Mouse (Mus musculus) hindbrain, embryonic 11.5 days (tissue): ENCODE results near the gene Gbf1. TPM values are rescaled to one million over a fixed set of nuclear protein-coding genes. Genes with fewer than 3 reads are reported as not detected.

ENCODE experiments used
- ATAC-seq: fragments of 200-750 bp; cut with Nextera tagmentation; 2 replicates; pipeline ENCODE4 v1.8.0; 2017; ENCODE audit warnings: mild to moderate bottlenecking, moderate TSS enrichment, moderate library complexity; ENCODE audit not compliant: low FRiP score
- DNase-seq: peaks from one replicate; pipeline ENCODE4 v3.0.0-alpha.2; 2015; ENCODE audit warnings: low spot score
- H3K27ac ChIP-seq: fragments of 300-500 bp; sonication (generic); 2 replicates; pipeline ENCODE4 v1.5.1; 2014; ENCODE audit warnings: mild to moderate bottlenecking, low read depth, low read length
- H3K27me3 ChIP-seq: fragments of 300-500 bp; sonication (generic); 2 replicates; pipeline ENCODE4 v1.6.1; 2014; ENCODE audit warnings: mild to moderate bottlenecking, low read length, moderate library complexity, mixed read lengths; ENCODE audit not compliant: control insufficient read depth, insufficient read depth
- H3K36me3 ChIP-seq: fragments of 300-500 bp; sonication (generic); 2 replicates; pipeline ENCODE4 v1.6.1; 2014; ENCODE audit warnings: mild to moderate bottlenecking, low read length, moderate library complexity, mixed read lengths; ENCODE audit not compliant: control insufficient read depth, insufficient read depth
- H3K4me1 ChIP-seq: fragments of 300-500 bp; sonication (generic); replicated peaks from 2 replicates; pipeline ENCODE4 v1.6.1; 2014; ENCODE audit warnings: low read length, mixed read lengths; ENCODE audit not compliant: control insufficient read depth, insufficient read depth
- H3K4me2 ChIP-seq: fragments of 300-500 bp; sonication (generic); replicated peaks from 2 replicates; pipeline ENCODE4 v1.6.1; 2014; ENCODE audit warnings: mild to moderate bottlenecking, low read depth, low read length
- H3K4me3 ChIP-seq: fragments of 300-500 bp; sonication (generic); 2 replicates; pipeline ENCODE4 v1.5.1; 2014; ENCODE audit warnings: low read depth, low read length
- H3K9ac ChIP-seq: fragments of 300-500 bp; sonication (generic); 2 replicates; pipeline ENCODE4 v1.6.1; 2014; ENCODE audit warnings: low read depth, low read length
- H3K9me3 ChIP-seq: fragments of 300-500 bp; sonication (generic); 2 replicates; pipeline ENCODE4 v1.6.1; 2016; ENCODE audit warnings: low read length; ENCODE audit not compliant: control insufficient read depth
- WGBS: fragments of 180-500 bp; shearing (Covaris S2); extraction: QIAGEN DNeasy Blood & Tissue Kit; methylation state at CpG from one replicate; pipeline ENCODE4 v1.1.7; 2014; 5-methylcytosine and 5-hydroxymethylcytosine counted together
- polyA plus RNA-seq: library from polyadenylated mRNA; unstranded; fragments of >200 nt; fragmentation: Nextera tagmentation; extraction: Ambion mirVana; gene quantifications from 2 replicates; pipeline ENCODE4 v1.2.1, GENCODE M21; 2014

Gbf1 gene
- polyA plus RNA-seq, 1 experiment from 2014 or later, result 63.0 TPM

DNA sequence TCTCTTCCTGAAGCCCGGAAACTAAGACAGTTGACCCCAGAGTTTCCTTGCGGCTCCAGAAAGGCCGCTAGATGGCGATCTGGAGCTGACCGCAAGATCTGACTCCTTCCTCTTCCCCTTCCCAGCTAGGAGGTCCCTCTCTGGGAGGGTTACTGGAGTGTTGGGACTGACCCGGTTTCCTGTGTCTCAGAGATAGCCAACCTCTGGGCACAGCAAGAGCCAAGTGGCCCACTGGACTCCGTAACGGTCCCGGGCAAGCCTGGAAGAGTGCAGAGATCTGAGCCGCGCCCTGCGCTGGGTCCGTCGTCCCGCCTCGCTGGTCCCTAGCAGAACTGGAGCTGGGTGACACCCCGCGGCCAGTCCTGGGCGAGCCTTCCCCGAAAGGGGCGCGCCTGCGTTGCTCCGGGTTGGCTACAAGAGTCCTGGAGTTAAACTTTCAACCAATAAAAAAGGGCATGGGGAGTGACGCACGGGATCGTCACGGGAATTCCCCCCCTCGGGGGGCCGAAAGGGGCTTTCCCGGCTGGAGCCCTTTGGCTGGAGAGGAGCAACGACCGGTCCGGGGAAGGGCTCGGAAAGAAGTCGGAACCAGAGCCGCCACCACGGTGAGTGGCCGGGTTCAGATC, 152.0 kb downstream of the Gbf1 start, which contains the start of gene Nfkb2:
Nfkb2 (plus strand) TSS at position 105 of the 626 bp plus-strand sequence.
- H3K9me3 ChIP-seq, result no peaks in the 10 kb centered on the region
- H3K4me1 ChIP-seq, result 0 out of 2 replicates have a peak, but pooled peaks cover 2% of the 10 kb centered on the region
- peak within 1 kb of the TSS; percentile 44 for H3K4me3 ChIP-seq
- H3K4me2 ChIP-seq, result peak within 1 kb of the TSS; percentile 74
- peak; percentile 80 for ATAC-seq
- H3K27ac ChIP-seq, result no peak within 1 kb of the TSS; the same call in 1 of the 2 replicates
- peaks cover 16% of the 10 kb centered on the region for H3K27me3 ChIP-seq
- peak within 1 kb of the TSS; percentile 47 for H3K9ac ChIP-seq
- H3K36me3 ChIP-seq, result no peaks in the 10 kb centered on the region
- WGBS, result under 1% methylated on average over 39 of the region's 39 CpGs
- DNase-seq, result peak; percentile 89

DNA sequence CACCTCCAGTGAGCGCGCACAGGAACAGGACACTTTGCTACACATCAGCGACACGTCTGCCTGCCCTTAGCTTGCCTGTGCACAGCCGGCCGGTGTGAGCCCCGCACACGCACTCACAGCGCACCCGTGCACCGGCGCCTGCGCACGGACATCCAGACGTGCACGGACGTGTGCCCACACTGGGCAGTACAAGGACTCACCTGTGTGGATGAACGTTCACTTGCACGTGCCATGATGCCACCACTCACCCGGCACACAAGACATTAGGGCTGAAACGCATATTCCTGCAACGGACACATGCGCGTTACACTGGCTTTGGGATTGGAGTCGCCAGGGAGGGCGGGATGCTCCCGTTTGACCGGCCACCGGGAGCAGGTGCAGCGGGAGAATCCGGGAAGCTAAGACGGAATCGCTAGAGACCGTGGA, 152.6 kb downstream of the Gbf1 start:
- peak; percentile 56 for DNase-seq
- Histone ChIP-seq H3K27me3 (peaks cover 16% of the 10 kb centered on the region), H3K27ac (no peak overlapping the region)

DNA sequence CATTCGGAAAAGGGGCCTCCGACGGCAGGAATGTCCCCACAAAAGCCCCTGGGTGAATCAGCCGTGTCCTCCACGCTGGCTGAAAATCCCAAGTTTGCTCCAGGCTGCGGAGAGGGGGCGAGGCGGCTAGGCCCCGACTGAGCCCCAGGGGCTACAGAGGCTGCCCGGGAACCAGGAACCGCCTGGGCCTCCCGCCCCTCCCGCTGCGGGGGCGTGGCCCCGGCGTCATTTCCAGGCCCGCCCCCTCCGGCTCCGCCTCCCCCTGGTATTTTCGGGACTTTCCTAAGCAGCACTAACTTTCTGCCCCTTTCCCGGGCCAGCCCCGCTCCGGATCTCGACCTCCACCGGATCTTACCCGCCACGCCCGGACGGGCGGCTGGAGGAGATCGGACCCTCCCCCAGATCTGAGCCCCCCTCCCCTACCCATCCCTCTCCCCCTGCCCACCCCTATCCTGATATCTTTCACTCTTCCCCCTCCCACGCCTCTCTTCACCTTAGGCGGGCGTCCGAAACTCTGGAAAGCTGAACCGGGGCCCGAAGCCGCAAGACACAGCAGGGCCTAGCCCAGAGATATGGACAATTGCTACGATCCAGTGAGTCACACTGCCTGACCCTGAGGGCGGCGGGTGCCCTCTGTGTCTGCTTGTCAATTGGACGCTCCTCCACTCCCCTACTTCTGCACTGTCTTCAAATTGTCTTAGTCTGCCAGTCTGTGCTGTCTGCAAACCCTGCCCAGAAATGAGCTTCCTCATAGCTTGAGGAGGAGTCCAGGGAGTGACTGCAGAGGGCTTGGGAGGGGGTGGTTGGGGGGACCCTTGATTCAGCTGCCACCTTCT, 153.3 kb downstream of the Gbf1 start:
- peak overlapping the region; percentile 28 for H3K9ac ChIP-seq
- no peak overlapping the region for H3K27ac ChIP-seq
- no peaks in the 10 kb centered on the region for H3K36me3 ChIP-seq
- DNase-seq, result peak; percentile 90
- H3K4me1 ChIP-seq, result 0 out of 2 replicates have a peak, but pooled peaks cover 2% of the 10 kb centered on the region
- peak overlapping the region; percentile 44 for H3K4me3 ChIP-seq
- 1% methylated on average over 38 of the region's 43 CpGs for WGBS
- peak overlapping the region; percentile 74 for H3K4me2 ChIP-seq
- H3K27me3 ChIP-seq, result peaks cover 16% of the 10 kb centered on the region
- no peaks in the 10 kb centered on the region for H3K9me3 ChIP-seq
- peak; percentile 53 for ATAC-seq

More for the DNA sequence above, 152.6 kb downstream of the Gbf1 start:
- Histone ChIP-seq H3K9ac (peak overlapping the region; percentile 28), H3K4me3 (peak overlapping the region; percentile 44), H3K4me1 (0 out of 2 replicates have a peak, but pooled peaks cover 2% of the 10 kb centered on the region), H3K9me3 (no peaks in the 10 kb centered on the region), H3K4me2 (peak overlapping the region; percentile 74), H3K36me3 (no peaks in the 10 kb centered on the region)
- WGBS, result under 1% methylated on average over 34 of the region's 34 CpGs
- ATAC-seq, result peak; percentile 55

DNA sequence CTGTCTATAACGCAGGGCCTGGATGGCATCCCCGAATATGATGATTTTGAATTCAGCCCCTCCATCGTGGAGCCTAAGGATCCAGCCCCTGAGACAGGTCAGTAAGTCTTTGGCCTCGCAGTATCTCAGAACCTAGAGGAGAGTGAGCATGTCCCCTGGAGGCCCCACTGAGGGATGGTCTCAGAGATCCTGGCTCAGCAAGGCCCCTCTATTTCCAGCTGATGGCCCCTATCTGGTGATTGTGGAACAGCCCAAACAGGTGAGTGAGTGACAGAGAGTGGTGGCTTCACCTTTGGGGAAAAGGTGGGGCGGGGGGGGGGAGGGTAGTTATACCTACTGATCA, 153.9 kb downstream of the Gbf1 start:
- Histone ChIP-seq H3K9ac (no peak overlapping the region), H3K9me3 (no peaks in the 10 kb centered on the region), H3K4me3 (peak overlapping the region; percentile 44; the same call in 1 of the 2 replicates), H3K27ac (no peak overlapping the region), H3K4me2 (peak overlapping the region; percentile 74; the same call in 1 of the 2 replicates), H3K27me3 (peaks cover 16% of the 10 kb centered on the region), H3K4me1 (0 out of 2 replicates have a peak, but pooled peaks cover 2% of the 10 kb centered on the region), H3K36me3 (no peaks in the 10 kb centered on the region)
- 58% methylated on average over 5 of the region's 5 CpGs for WGBS
- DNase-seq, result peak; percentile 9
- no peak for ATAC-seq

DNA sequence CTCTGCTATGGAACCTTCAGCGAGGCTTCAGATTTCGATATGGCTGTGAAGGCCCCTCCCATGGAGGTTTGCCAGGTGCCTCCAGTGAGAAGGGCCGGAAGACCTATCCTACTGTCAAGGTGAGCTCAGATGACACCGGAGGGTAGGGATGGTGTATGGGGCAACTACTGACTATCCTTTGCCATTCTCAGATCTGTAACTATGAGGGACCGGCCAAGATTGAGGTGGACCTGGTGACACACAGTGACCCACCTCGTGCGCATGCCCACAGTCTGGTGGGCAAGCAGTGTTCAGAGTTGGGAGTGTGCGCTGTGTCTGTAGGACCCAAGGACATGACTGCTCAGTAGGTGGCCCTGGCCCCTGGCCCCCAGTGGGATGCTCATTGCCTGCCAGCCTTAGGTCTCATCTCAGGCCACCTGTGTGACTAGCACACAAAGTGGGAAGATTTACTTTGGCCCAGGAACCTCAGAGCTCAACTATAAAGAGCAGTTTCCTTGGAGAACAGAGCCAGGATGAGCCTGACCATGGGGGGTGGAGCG, 154.5 kb downstream of the Gbf1 start:
- Histone ChIP-seq H3K9me3 (no peaks in the 10 kb centered on the region), H3K27ac (no peak overlapping the region), H3K36me3 (no peaks in the 10 kb centered on the region), H3K27me3 (peaks cover 16% of the 10 kb centered on the region), H3K4me3 (no peak overlapping the region), H3K9ac (no peak overlapping the region), H3K4me1 (0 out of 2 replicates have a peak, but pooled peaks cover 2% of the 10 kb centered on the region), H3K4me2 (no peak overlapping the region)
- no peak for DNase-seq
- no peak for ATAC-seq
- WGBS, result 88% methylated on average over 9 of the region's 9 CpGs

DNA sequence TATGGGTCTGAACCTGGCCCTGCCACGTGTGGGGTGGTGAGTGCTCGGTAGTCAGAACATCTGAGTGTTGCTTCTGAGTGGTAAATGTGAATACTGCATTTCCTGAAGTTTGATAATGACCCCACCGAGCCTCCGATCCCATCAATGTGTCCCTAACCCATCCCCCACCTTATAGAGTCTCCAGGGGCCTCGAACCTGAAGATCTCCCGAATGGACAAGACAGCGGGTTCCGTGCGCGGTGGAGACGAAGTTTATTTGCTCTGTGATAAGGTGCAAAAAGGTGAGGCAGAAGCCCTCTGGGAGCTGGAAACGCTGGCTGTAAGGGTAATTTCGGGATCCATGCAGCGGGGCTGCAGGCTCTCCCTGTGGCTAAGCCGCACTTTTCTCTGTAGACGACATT, 155.5 kb downstream of the Gbf1 start:
- no peak for ATAC-seq
- peaks cover 16% of the 10 kb centered on the region for H3K27me3 ChIP-seq
- no peak for DNase-seq

DNA sequence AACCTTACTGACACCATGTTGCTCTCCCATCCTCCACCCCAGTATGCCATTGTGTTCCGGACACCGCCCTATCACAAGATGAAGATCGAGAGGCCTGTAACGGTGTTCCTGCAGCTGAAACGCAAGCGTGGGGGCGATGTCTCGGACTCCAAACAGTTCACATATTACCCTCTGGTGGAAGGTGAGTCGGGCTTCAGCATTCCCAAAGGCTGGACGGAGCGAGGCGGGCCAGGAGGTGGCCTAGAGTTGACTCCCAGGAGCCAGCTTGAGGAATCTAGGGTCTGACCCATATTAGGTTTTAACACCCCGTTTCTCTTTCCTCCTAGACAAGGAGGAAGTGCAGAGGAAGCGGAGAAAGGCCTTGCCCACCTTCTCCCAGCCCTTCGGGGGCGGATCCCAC, 156.0 kb downstream of the Gbf1 start:
- no peak for DNase-seq
- no peak overlapping the region; the same call in 1 of the 2 replicates for H3K4me3 ChIP-seq
- H3K36me3 ChIP-seq, result no peaks in the 10 kb centered on the region
- H3K9ac ChIP-seq, result no peak overlapping the region
- no peak for ATAC-seq
- H3K27me3 ChIP-seq, result peaks cover 19% of the 10 kb centered on the region
- H3K9me3 ChIP-seq, result no peaks in the 10 kb centered on the region
- H3K27ac ChIP-seq, result no peak overlapping the region
- WGBS, result 53% methylated on average over 16 of the region's 16 CpGs
- H3K4me1 ChIP-seq, result 0 out of 2 replicates have a peak, but pooled peaks cover 2% of the 10 kb centered on the region
- H3K4me2 ChIP-seq, result peak overlapping the region; percentile 85; the same call in 1 of the 2 replicates

More for the DNA sequence above, 155.5 kb downstream of the Gbf1 start:
- Histone ChIP-seq H3K36me3 (no peaks in the 10 kb centered on the region), H3K4me1 (0 out of 2 replicates have a peak, but pooled peaks cover 2% of the 10 kb centered on the region), H3K4me3 (no peak overlapping the region), H3K9me3 (no peaks in the 10 kb centered on the region), H3K27ac (no peak overlapping the region), H3K4me2 (no peak overlapping the region), H3K9ac (no peak overlapping the region)
- WGBS, result 71% methylated on average over 16 of the region's 16 CpGs

DNA sequence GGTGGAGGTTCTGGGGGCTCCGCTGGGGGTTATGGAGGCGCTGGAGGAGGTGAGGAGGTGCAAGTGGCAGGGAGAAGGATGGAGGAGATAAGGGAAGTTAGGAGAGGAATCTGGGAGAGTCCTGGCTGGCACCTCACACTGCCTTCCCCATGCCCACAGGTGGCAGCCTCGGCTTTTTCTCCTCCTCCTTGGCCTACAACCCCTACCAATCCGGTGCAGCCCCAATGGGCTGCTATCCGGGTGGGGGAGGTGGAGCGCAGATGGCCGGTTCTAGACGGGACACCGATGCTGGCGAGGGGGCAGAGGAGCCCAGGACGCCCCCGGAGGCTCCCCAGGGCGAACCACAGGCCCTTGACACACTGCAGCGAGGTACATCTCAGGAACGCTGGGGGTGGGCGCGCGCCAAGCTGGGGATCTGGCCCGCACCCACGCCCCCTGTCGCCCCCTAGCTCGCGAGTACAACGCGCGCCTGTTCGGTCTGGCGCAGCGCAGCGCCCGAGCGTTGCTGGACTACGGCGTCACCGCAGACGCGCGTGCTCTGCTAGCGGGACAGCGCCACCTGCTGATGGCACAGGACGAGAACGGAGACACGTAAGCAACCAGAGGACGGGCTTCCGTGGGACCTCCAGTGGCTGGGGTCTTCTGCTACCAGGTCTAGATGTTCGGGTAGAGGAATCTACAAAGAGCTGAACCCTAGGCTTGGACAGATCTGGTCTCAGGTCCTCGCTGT, 156.6 kb downstream of the Gbf1 start:
- Histone ChIP-seq H3K9ac (peak overlapping the region; percentile 40; the same call in 1 of the 2 replicates), H3K36me3 (no peaks in the 10 kb centered on the region), H3K4me1 (0 out of 2 replicates have a peak, but pooled peaks cover 2% of the 10 kb centered on the region), H3K27ac (no peak overlapping the region), H3K27me3 (peaks cover 24% of the 10 kb centered on the region), H3K4me3 (peak overlapping the region; percentile 30), H3K4me2 (peak overlapping the region; percentile 85), H3K9me3 (no peaks in the 10 kb centered on the region)
- peak; percentile 95 for DNase-seq
- peak; percentile 51 for ATAC-seq
- WGBS, result 1% methylated on average over 45 of the region's 47 CpGs
